Mouse (Mus musculus) frontal cortex, postnatal 36 days (tissue): ENCODE results near the gene Rapgef3.

ENCODE experiments used
- DNase-seq, 2 experiments: peaks; one replicate each; pipeline ENCODE4 v3.0.0; 2022; ENCODE audit warnings: low spot score in 2 of 2

The Rapgef3 gene

DNA sequence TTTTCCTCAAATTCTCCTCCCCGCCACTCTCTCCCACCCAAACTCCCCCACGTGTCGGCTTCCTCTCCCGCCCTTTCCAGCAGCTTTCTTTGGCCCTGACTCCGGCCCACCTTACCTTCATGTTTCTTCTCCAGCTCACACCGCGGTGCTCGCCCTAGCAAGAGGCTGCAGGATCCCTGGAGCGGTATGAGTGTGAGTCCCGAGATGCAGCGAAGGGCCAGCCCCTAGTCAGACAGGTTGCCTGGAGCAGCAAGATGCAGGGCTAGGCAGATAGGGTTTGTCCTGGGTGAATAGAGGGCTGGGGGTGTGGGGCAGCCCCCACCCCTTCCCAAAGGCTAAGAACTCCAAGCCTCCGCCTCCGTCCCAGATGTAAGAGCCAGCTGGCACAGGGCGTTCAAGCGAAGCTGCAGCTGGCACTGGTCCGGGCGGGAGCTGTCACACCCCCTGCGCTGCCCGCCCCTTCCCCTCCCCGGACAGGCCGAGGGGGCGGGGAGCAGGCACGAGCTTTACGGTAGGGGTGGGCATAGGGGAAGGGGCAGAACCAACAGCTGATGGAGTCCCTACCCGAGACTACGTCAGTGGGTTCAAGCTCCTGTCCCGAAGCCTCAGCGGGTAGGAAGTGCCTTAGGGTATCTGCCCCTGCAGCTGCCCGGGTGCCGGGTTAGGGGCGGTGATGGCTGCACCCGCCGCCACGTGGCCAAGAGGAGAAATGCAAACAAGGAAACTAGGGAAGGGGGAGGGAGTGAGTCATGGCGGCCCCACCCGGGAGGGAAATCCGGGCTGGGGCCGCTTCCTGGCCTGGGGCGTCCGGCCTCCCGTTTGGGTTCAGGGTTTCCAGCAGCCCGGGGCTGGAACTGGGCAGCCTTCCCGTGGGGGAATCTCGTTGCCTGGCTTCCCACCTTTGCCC, at the start of gene Rapgef3:
Gene Rapgef3, minus strand, starts transcription at position 693 of the 907 bp plus-strand sequence.
- peak in 1 of 2 experiments; percentile 75 for DNase-seq

DNA sequence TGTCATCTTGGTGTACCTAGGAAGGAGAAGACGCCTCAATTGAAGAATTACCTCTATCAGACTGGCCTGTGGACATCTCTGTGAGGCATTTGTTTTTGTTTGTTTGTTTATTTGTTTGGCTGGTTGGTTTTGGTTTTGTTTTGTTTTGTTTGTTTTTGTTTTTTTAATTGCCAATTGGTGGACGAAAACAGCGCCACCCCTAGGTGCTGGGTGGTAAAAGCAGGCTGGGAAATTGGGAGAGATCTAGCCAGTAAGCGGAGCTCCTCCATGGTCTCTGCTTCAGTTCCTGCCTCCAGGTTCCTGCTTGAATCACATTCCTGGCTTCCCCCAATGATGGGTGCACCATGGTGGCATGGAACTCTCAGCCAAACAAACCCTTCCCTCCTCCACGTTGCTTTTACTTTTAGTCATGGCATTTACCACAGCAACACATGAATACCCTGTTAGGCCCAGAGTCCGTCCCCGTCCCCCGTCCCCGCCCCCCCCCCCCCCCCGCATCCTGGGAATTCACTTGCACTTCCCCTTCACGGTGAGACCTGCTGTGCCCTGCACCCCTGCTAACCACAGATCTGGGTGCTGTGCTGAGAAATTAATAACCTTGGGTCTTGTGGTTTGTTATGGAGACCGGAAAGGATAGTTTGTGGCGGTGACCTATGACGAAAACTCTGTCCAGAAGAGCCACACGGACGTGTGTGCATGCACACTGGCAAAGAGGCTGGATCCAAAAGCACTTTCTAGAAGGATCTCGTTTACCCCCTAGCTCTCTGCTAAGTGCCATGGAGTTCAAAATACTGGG, 48.6 kb upstream of the Rapgef3 start:
- no peak for DNase-seq

DNA sequence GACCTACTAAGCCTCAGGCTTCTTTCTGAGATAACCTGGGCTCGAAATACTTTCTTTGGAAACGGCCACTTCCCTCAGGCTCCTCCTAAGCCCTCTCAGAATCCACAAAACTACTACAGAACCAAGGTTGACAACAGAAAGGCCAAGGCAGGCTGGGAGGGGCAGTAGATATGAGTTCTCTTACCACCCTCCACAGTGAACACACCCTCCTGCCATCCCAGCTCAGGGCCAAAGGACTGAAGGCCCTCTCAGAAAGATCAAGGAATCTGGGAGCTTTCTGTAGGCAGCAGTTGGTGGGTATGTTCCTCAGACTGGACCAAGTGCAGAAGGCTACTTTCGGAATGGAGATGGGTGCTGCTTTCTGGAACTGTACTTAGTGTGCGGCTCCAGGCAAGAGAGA, 47.5 kb upstream of the Rapgef3 start:
- no peak for DNase-seq

DNA sequence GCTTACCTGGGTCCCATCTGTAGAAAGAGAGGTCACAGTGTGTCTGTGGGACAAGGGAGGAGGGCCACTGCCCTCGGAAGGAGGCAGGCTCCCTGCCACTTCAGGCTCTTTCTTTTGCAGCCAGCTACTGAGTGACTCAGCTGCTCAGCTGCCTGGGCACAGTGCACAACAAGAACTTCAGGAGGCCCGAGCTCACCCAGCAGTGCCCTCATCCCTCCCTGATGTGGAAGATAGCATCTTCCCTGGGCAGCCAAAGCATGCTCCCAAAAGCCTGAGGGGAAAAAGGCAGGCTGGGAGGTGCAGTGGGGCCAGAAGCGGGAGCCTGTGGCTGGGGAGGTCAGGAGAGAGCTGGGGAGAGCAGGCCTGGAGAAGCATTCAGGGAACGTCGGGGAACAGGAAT, 46.9 kb upstream of the Rapgef3 start:
- DNase-seq: no peak

DNA sequence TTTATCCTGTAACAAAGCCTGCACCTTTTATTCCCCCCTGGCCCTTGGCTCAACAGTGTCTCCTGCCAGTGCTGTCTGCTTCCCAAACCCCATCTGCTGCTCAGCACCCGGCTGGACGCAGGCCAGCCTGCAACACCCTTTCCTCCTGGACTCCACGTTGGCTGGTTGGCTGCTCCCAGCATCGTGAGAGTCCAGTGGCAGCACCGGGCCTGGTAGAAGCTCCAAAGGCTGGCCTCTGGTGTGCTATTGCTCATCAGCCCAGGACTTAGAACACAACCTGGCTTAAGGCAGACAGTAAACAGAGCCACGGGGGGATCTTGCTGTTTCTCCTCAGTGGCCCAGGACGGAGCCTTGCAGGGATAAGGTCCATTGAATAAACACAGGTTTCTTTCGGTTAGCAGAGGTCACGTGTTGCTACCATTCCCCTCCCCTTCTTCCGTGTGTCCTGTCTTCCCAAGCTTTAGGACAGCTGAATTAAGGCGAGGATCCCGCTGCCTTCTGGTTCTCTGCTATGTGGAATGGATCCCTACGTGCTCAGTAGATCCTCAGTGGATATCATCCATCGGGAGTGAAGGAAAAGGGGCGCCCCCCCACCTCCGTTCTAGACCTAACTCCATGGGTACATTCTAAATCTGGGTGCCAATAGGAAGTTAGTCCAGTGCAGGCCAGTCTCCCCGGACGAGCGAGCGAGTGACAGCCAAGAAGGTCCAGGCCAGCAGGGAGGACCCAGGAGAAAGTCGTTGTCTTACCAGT, 45.9 kb upstream of the Rapgef3 start:
- no peak for DNase-seq

DNA sequence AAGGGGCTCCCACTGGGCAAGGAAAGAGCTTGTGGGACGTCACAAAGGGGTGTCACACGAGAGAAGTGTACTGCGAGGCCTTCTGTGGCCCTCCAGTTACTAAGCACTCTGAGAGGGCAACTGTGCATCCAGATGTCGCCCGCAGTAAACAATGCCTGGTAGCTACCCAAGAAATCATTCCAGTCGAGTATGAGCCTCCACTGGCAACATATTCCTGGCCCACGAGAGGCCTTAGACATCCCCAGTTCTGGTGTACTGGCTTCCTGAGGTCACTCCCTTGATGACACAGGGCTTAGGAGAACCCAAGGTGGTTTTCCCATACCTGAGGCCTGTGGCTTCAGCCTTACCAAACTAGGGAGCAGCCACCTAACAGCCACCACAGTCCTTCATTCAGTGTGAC, 45.1 kb upstream of the Rapgef3 start:
- DNase-seq: no peak

DNA sequence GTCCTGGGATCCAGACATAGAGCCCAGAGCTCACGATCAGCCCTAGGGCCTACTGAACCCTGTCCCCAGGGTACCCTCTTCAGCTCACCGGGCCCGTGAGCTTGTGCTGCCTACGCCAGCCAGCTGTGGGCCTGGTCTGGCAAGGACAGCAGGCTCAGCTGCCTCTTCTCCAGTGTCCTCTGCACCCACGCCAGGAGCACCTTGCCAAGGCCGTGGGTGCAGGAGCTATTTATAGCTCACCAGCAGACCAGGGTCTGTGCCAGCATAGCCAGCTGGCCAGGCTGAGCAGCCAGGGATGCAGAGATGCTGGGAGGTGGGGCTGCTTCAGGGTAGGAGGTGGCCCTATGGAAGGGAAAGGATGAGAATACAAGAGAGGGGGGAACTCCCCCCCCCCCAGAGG, 44.4 kb upstream of the Rapgef3 start:
- peak; percentile 85 to 94 for DNase-seq

DNA sequence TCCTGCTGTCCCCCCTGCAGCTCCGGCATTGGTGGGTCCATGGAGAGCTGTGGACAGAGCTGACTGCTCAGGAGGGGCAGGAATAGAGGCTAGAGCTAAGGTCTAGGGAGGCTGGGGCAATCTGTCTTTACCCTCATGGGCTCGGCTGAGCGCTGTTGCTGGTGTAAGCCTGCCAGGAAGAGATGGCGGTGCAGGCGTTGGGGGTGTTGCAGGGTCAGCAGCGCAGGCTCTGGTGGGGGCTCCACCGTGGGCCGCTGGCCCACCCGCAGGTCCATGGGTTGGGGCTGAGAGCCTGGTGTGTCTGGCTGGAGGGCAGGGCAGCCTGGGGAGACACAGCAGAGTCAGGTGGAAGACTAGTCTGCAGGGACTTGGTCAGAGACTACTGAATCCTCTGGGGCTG, 43.5 kb upstream of the Rapgef3 start:
- no peak for DNase-seq

DNA sequence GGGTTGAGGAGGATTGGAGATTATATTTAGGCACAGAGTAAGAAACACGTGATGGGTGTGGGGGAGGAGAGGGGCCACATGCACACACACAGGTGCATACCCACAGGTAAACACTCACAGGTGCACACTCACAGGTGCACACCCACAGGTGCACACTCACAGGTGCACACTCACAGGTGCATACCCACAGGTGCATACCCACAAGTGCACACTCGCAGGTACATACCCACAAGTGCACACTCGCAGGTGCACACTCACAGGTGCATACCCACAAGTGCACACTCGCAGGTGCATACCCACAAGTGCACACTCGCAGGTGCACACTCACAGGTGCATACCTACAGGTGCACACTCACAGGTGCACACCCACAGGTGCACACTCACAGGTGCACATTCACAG, 42.6 kb upstream of the Rapgef3 start:
- no peak for DNase-seq

DNA sequence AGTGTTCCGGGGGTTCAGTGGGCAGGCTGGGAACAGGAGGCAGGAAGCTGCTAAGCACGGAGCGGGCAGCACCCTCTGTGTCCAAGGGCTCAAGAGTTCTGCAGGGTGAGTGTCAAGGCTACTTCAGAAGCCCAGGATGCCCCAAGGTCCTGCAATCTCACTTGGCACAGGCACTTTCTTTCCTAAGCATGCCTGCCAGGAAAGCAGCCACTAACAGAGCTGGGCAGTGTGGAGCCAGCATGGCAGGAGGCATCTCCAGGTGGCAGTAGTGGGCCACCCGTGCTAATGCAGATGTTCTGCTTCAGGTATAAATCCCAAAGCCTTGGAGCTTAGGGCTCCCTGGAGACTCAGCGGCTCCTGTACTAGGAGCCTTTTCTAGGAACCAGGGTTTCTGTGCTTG, 42.2 kb upstream of the Rapgef3 start:
- DNase-seq: no peak

DNA sequence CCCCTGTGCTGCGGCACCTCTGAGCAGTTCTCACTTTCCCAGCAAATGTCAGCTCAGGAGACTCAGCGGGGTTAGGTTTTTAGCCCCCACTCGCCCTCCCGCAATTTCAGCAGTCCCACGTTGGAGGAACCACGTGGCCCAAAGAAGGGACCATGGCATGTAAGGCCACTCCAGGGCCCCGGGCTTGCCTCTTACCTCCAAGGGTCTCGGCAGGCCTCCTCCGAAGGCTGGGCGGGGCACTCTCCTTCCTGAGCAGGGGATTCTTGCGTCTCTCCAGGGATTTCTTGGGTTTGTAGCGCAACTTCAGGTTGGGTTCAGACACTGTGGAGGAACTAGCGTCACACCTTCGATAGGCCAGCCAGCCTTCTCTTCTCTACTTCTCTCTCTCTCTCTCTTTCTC, 41.4 kb upstream of the Rapgef3 start:
- no peak for DNase-seq

DNA sequence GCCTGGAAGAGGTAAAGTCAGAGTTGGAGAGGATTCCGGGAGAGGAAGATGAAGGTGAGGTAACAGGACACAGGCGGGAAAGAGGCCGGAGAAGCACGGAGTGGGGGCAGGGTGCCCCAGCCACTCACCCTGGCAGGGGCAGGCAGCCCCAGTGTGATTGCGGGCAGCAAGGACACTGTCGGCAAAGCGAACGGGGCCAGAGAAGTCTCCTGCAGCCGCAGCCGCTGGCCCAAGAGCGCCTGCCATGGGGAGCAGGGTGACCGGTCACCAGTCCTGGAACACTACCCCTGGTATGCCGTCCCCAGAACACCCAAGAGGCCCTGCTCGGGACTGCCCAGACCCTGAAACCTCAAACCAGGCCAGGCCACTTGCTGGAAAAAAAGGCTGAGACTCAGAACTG, 40.8 kb upstream of the Rapgef3 start:
- DNase-seq: no peak

DNA sequence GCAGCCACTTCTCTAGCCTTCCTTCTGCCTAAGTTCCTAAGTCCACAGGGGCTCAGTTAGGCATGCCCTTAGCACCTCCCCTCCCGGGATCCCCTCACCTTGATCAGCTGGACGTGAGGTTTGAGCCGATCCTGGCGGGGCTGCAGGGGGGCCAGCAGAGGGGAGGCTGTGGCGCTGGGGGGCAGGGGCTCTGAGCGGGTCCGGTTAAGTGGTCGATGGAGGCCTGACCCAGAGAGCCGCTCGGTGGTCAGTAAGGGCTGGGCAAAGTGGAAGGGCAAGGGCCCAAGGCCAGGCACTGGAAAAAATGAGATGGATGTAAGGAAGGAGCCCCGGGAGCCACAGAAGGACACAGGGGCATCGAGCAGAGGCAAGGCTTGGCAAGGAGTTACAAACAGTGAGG, 40.1 kb upstream of the Rapgef3 start:
- DNase-seq: no peak

DNA sequence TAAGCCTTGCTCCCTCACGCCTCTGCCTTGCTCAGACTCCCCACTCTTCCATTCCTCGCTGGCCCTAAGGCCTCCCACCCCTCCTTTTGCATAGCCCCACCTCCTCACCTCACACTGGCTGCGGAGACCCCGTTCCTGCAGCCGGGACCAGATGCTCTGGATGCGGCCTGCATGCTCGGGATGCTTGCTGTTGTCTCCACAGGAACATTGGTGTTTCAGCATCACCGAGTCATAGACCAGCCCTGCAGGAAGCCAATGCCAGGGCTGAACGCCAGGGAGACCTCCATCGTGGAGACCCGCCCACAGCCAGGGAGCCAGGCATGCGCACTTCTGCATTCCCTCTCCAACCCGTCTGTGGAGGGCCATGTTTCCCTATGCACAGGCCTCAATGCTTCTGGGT, 34.8 kb upstream of the Rapgef3 start:
- no peak for DNase-seq

DNA sequence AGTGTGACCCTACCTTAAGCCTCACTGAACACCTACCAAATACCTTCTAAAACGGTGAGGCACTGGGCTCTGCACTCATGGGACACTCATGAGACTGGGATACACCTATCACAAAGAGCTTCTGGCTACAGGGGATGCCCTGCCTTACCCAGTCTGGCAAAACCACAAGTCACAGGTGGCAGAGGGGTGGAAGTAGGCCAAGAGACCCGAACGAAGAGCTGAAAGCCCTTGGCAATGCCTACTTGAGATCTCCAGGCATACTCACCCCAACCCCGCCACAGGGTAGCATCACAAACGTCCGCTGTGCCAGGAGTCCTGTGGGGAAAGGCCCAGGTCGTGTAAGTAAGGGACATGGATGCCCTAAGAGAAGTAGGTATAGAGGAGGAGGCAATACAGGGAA, 34.0 kb upstream of the Rapgef3 start:
- no peak for DNase-seq

DNA sequence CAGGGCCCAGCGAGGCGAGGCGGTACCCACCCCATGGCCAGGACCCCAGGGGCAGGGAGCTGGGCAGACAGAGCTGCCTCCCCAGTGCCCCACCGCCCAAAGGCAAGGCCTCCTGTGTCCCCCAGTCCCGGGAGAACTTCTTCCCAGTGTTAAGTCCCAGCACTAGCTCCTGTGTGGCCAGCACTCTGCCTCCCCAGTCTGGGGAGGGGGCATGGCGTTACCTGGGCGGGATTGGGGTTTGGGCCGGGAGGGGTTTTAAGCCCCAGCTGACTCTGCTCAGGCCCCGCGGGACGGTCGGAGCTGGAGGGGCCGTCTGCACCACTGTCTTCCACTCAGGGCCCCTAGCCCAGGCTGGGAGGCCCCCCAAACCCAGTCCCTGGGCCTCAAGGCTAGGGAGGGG, 33.1 kb upstream of the Rapgef3 start:
- no peak for DNase-seq

DNA sequence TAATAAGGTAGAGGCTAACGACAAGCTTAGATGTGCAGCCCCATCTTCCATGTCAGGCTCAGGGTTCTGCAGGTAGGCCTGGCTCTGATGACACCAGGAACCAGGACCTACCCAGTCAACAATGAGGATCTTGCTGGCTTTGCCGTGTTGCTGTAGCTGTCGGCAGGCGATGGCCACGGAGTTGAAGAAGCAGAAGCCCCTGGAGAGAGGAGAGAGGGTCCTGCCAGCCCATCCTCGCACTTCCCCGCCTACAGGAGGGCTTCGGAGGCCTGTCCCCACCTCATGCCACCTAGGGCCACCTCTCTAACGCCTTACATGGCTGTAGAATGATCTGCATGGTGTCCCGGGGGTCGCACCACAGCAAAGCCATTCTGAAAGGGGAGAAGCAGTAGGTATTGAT, 31.7 kb upstream of the Rapgef3 start:
- DNase-seq: no peak

DNA sequence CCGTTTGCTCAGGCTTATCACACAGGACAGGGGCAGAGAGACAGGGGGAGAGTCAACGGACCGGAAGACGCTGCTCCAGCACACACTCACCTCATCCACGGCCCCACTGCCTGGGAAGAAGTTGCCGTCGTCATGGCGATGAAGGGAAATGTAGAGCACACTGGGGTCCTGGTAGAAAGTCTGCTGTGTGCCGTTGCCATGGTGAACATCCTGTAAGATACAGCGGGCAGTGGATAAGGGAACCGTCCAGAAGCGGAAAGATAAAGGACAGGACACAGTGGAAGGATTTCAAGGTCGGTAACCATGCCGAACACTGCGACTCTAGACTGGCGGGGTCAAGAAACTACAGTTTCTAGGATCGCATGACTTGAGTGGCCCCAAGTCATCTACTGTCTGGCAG, 30.4 kb upstream of the Rapgef3 start:
- DNase-seq: no peak

DNA sequence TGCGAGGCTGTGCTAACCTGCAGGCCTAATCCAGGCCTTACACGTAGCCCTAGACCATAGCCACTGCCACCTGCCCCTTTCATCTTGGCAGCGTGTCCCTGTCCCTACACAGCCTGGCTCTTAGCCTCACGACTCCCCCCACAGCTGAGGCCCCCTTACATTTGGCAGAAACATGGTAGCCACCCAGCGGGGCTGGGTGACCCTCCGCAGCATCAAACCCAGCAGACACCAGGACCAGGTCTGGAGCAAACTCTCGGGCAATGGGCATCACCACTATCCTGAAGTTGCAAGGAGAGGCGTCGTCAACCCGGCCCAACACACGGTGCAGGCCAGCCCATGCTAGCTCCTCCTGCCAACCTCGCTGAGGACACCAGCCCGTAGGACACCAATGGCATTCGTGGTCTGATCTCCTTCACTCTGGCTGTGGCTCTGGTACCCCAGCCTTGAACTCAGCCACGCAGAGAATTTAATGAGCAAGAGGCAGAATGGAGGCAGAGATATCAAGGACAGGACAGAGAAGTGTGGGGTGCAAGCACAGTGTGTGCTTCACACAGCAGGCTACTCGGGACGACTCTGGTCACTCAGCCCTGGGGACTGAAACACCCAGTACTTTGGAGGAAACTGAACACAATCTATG, 29.0 kb upstream of the Rapgef3 start:
- DNase-seq: no peak

DNA sequence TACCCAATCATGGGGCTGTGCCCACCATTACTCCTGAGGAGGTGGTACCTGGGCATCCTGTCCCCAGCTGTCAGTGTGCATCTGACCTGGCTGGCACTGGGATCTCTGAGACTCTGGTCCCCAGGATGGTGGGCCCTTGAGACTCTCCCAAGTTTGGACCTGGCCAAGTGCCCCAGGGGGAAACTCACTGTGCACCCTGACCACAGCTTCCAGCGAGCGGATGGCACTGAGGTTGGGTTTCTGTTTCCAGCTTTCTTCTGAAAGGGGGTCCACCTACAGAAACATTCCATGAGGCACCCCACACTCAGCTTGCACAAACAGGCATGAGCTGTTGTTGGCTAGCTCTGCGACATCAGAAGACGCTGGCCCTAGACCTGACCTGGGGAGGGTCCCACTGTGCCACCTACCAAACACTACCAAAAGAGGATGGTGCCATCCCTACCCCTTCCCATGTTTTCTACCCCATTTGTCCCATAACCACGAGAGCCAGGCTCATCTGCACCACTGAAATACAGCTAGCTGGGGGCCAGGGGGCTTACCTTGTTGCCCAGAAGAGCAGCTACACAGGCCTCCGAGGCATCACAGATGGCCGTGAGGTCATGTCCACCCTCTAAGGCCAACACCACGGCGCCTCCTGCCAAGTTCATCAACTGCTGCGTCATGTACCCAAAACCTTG, 27.9 kb upstream of the Rapgef3 start:
- DNase-seq: no peak

DNA sequence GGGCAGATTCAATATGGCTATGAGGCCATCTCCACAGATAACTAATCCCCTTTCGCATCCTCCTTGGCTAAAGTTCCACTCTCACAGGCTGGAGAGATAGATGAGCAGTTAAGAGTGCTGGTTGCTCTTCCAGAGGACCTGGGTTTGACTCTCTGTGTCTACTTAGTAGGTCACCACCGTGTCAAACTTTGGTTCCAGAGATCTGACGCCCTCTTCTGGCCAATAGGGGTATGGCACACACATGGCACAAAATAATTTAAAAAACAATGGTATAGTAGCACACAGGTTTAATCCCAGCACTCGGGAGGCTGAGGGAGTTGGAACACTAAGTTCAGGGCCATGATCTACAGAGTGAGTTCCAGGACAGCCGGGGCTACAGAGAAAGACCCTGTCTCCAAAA, 26.5 kb upstream of the Rapgef3 start:
- DNase-seq: no peak
